Mouse (Mus musculus) left cerebral cortex, adult 11 months (tissue): Measurements from ENCODE around the gene Asns.
A peak's percentile ranks its signal among the peaks of the same experiment; 100 is the strongest.

ENCODE experiments used
- DNase-seq: peaks from one replicate; pipeline ENCODE4 v3.0.0; 2022; ENCODE audit warnings: low spot score

The Asns gene

GRCm38 (mm10) chr6:7692884-7693585 is at the start of gene Asns:
Asns (minus strand) TSS chr6:7693254.
- peak; percentile 78 for DNase-seq

- no peak for DNase-seq
These were observed 48.7 kb upstream of the Asns start for GRCm38 (mm10) chr6:7741721-7742120.

GRCm38 (mm10) chr6:7737842-7738241 is 44.8 kb upstream of the Asns start:
- no peak for DNase-seq

GRCm38 (mm10) chr6:7732754-7733708 is 40.0 kb upstream of the Asns start:
- DNase-seq: peak; percentile 76

- DNase-seq: no peak
These were observed 39.0 kb upstream of the Asns start for GRCm38 (mm10) chr6:7732097-7732496.

- DNase-seq: no peak
These were observed 36.1 kb upstream of the Asns start for GRCm38 (mm10) chr6:7729128-7729527.

- no peak for DNase-seq
These were observed 35.2 kb upstream of the Asns start for GRCm38 (mm10) chr6:7728241-7728640.

GRCm38 (mm10) chr6:7716236-7716635 is 23.2 kb upstream of the Asns start:
- DNase-seq: no peak

- no peak for DNase-seq
These were observed 21.2 kb upstream of the Asns start for GRCm38 (mm10) chr6:7714230-7714629.

- no peak for DNase-seq
These were observed 18.8 kb upstream of the Asns start for GRCm38 (mm10) chr6:7711837-7712330.

GRCm38 (mm10) chr6:7708246-7708645 is 15.2 kb upstream of the Asns start:
- DNase-seq: no peak

- no peak for DNase-seq
These were observed 13.7 kb upstream of the Asns start for GRCm38 (mm10) chr6:7706796-7707195.

- DNase-seq: no peak
These were observed 5.1 kb upstream of the Asns start for GRCm38 (mm10) chr6:7697999-7698699.

GRCm38 (mm10) chr6:7697077-7697643 is 4.1 kb upstream of the Asns start:
- no peak for DNase-seq

- no peak for DNase-seq
These were observed 3.6 kb upstream of the Asns start for GRCm38 (mm10) chr6:7696641-7697040.

- no peak for DNase-seq
These were observed 2.8 kb upstream of the Asns start for GRCm38 (mm10) chr6:7695901-7696300.

- no peak for DNase-seq
These were observed 612 bp upstream of the Asns start for GRCm38 (mm10) chr6:7693666-7694065.

GRCm38 (mm10) chr6:7692451-7692850 is 603 bp downstream of the Asns start:
- no peak for DNase-seq

- DNase-seq: no peak
These were observed 1.0 kb downstream of the Asns start for GRCm38 (mm10) chr6:7692037-7692436.

- no peak for DNase-seq
These were observed 2.6 kb downstream of the Asns start for GRCm38 (mm10) chr6:7690456-7690855.

- no peak for DNase-seq
These were observed 3.9 kb downstream of the Asns start for GRCm38 (mm10) chr6:7689180-7689579.

GRCm38 (mm10) chr6:7686047-7686446 is 7.0 kb downstream of the Asns start:
- no peak for DNase-seq
